Mouse (Mus musculus) heart, postnatal 4 days (tissue): Measurements from ENCODE around the gene Gm6096. TPM values are rescaled to one million over a fixed set of nuclear protein-coding genes. Genes with fewer than 3 reads are reported as not detected.
"Not testable (repeated sequence)": the region's sequence is repeated elsewhere in the genome, so short reads cannot be mapped to it uniquely, and the experiment has no call there.

Experiments
- DNase-seq: peaks from one replicate; pipeline ENCODE4 v3.0.0; 2021
- total RNA-seq, 2 experiments: library from RNA; stranded (reverse); gene quantifications; 2 replicates each; pipeline ENCODE4 v1.2.3; 2021

Gene Gm6096
- not detected for total RNA-seq

GRCm38 (mm10) chr7:34250738-34251137 is at the start of gene Gm6096:
TSS of gene Gm6096 (plus strand) at chr7:34251038.
- DNase-seq, result no peak

- DNase-seq, result not testable (repeated sequence)
Measured at GRCm38 (mm10) chr7:34202147-34202546, 48.7 kb upstream of the Gm6096 start.

GRCm38 (mm10) chr7:34206331-34206730 is 44.5 kb upstream of the Gm6096 start:
- no peak for DNase-seq

DNA sequence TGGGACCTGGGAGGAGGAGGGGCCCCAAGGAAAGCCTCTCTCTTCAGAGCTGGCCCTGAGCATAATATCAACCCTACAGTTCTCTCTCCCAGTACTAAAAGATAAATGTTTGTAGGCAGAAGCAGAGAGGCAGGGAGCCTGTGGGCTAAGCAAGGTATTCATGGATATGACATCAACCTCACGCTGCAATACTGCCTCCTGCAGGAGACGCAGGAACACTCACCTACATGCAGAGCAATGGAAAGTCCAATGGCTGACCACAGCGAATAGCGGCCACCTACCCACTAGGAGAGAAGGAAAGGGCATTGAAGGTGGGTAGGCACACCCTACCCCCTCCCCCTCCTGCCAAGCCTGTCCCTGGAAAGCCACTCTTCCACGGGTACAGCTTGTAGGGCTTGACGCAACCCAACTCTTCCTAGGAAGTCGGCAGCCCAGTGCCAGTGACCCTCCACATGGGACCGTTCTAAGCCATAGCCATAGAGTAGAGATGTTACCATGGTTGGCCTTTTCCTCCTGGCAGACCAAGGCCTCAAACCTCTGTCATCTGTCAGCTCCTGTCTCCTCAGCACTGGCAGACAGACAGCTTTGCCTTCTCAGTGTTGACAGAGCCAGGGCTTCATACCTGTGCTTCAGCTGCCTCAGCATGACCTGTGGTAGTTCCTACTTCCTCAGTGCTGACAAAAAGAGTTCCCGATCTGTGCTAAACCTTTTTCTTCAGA is 42.7 kb upstream of the Gm6096 start:
- DNase-seq, result no peak

GRCm38 (mm10) chr7:34213281-34213680 is 37.6 kb upstream of the Gm6096 start:
- no peak for DNase-seq

DNA sequence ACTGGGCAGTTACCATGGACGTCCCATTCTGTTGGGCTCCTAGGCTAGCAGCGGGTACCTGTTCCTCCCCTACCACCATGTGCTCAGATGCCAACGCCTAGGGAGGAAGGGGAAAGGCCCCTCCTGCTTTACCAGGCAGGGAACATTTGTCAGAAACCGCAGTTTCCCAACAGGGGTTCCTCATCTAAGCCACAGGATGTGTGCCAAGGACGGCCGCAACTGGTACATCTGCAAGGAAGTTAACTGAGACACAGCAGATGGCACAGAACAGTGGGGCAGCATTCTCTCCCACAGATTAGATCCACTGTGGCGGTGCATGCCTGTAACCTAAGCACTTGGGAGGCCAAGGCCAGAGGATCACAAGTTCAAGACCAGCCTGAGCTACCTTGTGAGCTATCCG is 36.2 kb upstream of the Gm6096 start:
- no peak for DNase-seq

DNA sequence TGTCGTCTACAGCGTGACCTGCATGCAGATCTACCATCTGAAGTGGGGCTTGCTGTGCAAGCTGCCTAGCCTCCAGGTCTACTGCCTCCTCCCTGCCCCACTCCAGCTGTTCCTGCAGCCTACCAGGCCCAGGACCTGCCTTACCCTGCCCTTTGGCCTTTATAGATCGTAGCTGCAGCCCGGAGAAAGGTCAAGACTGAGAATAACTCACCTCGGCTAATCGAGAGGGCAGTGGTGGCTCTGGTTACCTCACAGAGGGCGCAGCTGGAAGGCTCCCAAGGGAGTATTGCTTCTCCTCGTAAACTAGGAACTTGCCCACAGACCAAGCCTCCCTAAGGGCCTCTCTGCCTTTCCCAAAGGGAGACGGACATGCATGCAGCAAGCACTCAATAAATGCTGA is 35.4 kb upstream of the Gm6096 start:
- DNase-seq, result no peak

DNA sequence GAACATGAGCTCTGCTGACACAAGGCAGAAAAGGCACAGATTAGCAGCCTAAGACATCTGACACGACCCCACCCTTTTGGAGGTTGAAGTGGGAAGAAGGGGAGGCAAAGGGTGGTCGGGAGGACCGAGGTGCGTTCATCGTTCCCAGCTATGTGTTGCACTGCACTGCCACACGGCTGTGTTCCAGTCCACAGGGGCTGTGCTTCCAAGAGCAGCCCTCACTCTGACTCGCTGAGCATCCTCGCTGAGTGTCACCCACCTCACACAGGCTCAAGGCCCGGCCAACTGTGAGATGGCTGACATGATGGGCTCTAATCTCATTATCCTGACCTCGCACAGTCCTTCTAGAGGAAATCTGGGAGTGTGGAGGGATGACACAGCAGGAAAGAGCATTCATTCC is 34.4 kb upstream of the Gm6096 start:
- no peak for DNase-seq

DNA sequence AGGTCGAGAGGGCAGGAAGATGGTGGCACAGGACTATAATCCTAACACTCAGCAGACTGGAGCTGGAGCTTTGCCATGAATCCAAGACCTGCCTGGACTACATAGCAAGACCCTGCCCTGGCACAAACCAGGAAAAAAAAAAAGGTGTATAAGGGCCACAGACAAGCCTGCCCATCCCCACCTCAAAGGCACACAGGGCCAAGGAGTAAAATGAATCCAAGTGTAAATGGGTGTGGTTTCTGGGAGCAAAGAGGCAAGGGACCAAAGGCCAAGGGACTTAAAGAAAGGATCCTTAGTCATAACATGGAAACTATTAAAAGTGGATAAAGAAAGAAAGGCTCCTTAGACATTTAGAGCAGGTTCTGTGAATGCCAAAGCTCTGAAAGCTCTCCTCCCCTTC is 32.3 kb upstream of the Gm6096 start:
- no peak for DNase-seq

- no peak for DNase-seq
Measured at GRCm38 (mm10) chr7:34221594-34222250, 29.1 kb upstream of the Gm6096 start.

GRCm38 (mm10) chr7:34222340-34222739 is 28.5 kb upstream of the Gm6096 start:
- DNase-seq, result no peak

- DNase-seq, result no peak
Measured at GRCm38 (mm10) chr7:34224308-34224707, 26.5 kb upstream of the Gm6096 start.

- DNase-seq, result peak; percentile 26
Measured at GRCm38 (mm10) chr7:34226086-34226485, 24.8 kb upstream of the Gm6096 start.

DNA sequence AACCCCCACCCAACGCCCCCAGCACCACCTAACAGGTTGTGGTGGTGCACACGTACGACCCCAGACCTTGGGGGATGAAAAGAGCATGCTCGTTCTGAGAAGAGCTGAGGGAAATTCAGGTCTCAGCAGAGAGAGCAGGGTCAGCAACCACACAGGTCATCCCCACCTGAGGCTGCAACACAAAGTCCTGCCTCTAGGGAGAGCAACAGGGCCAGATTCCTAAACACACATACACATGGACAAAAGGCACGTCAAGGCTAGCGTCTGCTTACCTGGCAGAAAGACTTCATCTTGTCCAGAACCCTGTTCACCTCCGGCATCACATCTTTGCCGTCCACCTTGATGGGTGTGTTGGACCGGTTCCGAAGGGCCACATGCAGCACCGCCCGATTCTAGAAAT is 24.0 kb upstream of the Gm6096 start:
- DNase-seq, result no peak

GRCm38 (mm10) chr7:34228641-34229040 is 22.2 kb upstream of the Gm6096 start:
- peak; percentile 36 for DNase-seq

- DNase-seq, result no peak
Measured at GRCm38 (mm10) chr7:34229153-34229552, 21.7 kb upstream of the Gm6096 start.

DNA sequence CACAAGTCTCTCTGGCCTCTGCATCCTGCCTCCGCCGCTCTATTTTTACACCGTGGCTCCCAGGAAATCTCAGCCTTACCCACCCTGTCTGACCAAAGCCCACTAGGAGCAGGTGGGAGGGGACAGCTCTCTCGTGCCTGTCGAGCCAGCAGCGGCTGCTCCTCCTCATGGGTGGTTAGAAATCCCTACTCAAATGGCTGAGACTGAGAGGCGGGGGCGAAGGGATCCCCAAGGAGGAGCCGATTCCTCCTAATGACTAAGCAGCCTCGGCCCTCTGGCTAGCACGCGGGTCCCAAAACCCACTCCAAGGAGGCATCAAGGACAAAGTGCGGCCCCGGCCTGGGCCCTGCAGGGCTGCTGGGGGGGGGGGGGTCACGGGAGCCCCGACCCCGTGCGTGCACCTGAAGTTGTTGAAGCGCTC is 21.1 kb upstream of the Gm6096 start:
- peak; percentile 65 for DNase-seq

- peak; percentile 86 for DNase-seq
Measured at GRCm38 (mm10) chr7:34230116-34230515, 20.7 kb upstream of the Gm6096 start, which contains the start of gene Gpi1. TSS of gene Gpi1 (minus strand) at chr7:34230336.

DNA sequence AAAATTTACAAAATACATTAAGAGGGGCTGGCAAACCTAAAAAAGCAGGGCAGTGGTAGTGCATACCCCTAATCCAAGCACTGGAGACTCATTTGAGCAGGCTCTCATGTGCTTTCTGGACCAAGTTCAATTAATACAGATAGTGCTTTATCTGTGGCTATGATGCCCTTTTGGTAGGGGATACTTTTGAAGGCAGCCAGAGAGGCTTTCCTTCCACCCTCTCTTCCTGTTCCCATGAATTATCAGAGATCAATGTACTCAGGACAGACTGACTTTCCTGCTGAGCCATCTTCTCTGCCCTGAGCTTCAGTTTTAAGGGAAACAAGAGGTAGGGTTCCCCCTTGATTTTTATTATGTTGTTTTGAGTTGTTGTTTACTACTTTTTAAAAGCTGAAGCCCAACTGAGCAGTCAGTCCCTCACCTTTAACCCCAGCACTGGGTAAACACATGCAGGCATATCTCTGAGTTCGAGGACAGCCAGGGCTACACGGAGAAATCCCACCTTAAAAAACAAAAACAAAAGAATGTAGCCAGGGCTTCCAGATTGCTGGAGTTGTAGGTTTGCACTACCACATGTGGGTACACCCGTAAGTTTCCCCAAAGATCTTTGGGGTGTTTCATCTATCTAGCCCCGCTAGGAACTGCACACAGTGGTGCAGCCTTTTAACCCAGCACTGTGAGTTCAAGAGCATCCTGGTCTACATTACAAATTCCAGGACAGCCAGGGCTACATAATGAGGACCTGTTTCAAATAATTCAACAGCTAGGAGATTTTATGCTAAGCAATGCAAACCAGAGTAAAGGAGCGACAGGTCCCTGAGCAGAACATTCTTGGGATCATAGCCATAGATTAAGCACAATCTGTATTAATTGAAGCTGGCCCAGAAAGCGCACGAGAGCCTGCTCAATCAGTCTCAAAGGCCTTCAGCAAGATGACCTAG is 17.8 kb upstream of the Gm6096 start:
- no peak for DNase-seq

- DNase-seq, result peak; percentile 98
Measured at GRCm38 (mm10) chr7:34233909-34234609, 16.8 kb upstream of the Gm6096 start.

DNA sequence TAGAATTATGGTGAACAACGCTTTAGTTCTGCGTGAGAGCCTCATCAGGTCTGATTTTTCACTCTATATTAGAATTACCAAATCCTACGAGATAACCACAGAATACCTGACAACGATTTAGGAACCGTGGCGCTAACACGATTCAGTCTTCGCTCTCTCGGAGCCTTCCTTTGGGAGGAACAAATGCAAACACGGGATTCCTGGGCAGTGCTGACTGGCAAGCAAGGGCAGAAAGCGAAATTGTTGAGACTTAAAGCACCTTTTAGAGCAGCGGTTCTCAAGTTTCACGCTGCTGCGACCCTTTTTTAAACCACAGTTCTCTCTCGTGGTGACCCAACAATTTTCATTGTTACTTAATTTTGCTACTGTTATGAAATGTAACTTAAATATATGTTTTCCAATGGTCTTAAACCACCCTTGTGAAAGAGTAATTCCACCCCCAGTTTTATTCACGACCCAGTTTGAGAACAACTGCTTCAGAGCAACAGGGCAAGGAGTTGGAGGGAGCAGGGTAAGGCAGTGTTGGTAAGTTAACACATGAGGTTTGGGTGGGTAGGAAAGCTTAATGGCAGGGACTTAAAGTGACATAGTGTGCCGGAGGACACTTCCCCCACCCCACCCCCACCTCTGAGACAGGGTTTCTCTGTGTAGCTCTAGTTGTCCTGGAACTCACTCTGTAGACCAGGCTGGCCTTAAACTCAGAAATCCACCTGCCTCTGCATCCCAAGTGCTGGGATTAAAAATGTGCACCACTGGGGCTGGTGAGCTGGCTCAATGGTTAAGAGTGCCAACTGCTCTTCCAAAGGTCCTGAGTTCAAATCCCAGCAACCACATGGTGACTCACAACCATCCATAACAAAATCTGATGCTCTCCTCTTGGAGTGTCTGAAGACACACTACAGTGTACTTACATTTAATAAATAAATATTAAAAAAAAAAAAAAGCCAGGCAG is 16.0 kb upstream of the Gm6096 start:
- DNase-seq, result no peak
